Mouse (Mus musculus) midbrain, embryonic 16.5 days (tissue): Measurements from ENCODE around the gene Tmbim1. TPM values are rescaled to one million over a fixed set of nuclear protein-coding genes. Genes with fewer than 3 reads are reported as not detected.
A peak's percentile ranks its signal among the peaks of the same experiment; 100 is the strongest.

Source experiments
- ATAC-seq: fragments of 200-750 bp; cut with Nextera tagmentation; 2 replicates; pipeline ENCODE4 v1.8.0; 2017; ENCODE audit warnings: moderate TSS enrichment
- H3K27ac ChIP-seq: fragments of 300-500 bp; sonication (generic); 2 replicates; pipeline ENCODE4 v1.5.1; 2014; ENCODE audit warnings: mild to moderate bottlenecking, low read length, mixed read lengths
- H3K27me3 ChIP-seq: fragments of 300-500 bp; sonication (generic); 2 replicates; pipeline ENCODE4 v1.6.1; 2014; ENCODE audit warnings: low read depth, low read length, mixed read lengths; ENCODE audit not compliant: control insufficient read depth, insufficient read depth
- H3K36me3 ChIP-seq: fragments of 300-500 bp; sonication (generic); 2 replicates; pipeline ENCODE4 v1.6.1; 2014; ENCODE audit warnings: mild to moderate bottlenecking, low read length, moderate library complexity, mixed read lengths; ENCODE audit not compliant: control insufficient read depth, insufficient read depth
- H3K4me1 ChIP-seq: fragments of 300-500 bp; sonication (generic); 2 replicates; pipeline ENCODE4 v1.6.1; 2014; ENCODE audit warnings: mild to moderate bottlenecking, low read length, mixed read lengths; ENCODE audit not compliant: control insufficient read depth, insufficient read depth
- H3K4me2 ChIP-seq: fragments of 300-500 bp; sonication (generic); 2 replicates; pipeline ENCODE4 v1.6.1; 2014; ENCODE audit warnings: mild to moderate bottlenecking, low read length, mixed read lengths
- H3K4me3 ChIP-seq: fragments of 300-500 bp; sonication (generic); 2 replicates; pipeline ENCODE4 v1.5.1; 2014; ENCODE audit warnings: low read depth, mild to moderate bottlenecking, low read length, moderate library complexity, mixed read lengths
- H3K9ac ChIP-seq: fragments of 300-500 bp; sonication (generic); 2 replicates; pipeline ENCODE4 v1.6.1; 2014; ENCODE audit warnings: low read depth, low read length, mixed read lengths
- H3K9me3 ChIP-seq: fragments of 300-500 bp; sonication (generic); replicated peaks from 2 replicates; pipeline ENCODE4 v1.6.1; 2014; ENCODE audit warnings: mild to moderate bottlenecking, low read length, mixed read lengths; ENCODE audit not compliant: control insufficient read depth, poor library complexity, severe bottlenecking
- WGBS: fragments of 180-500 bp; shearing (Covaris S2); extraction: QIAGEN DNeasy Blood & Tissue Kit; methylation state at CpG from one replicate; pipeline ENCODE4 v1.1.7; 2014; 5-methylcytosine and 5-hydroxymethylcytosine counted together
- polyA plus RNA-seq: library from polyadenylated mRNA; unstranded; fragments of >200 nt; fragmentation: Nextera tagmentation; extraction: Ambion mirVana; gene quantifications from 2 replicates; pipeline ENCODE4 v1.2.1, GENCODE M21; 2015

Tmbim1 gene
- polyA plus RNA-seq, 1 experiment from 2014 or later = 8.4 TPM

DNA sequence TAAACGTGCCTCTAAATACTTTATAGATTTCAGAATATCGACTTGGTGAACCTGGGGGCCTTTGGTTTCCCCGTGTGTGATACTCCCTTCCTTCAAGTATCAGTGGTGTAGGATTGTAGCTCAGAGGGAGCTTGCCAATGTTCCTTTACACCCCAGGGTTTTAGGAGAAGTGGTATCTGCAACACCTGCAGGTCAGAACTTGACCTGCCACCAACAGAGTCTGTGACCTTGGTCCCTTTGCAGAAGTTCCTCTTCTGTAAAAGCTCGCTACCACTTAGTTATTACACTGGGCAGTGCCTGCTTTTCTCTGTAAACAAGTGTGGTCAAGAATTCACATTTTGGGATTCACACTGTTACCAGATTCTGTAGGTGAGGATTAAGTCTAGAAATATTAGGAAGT is 55.3 kb downstream of the Tmbim1 start:
- 88% methylated on average over 4 of the region's 4 CpGs for WGBS
- H3K36me3 ChIP-seq = peaks cover 24% of the 10 kb centered on the region

DNA sequence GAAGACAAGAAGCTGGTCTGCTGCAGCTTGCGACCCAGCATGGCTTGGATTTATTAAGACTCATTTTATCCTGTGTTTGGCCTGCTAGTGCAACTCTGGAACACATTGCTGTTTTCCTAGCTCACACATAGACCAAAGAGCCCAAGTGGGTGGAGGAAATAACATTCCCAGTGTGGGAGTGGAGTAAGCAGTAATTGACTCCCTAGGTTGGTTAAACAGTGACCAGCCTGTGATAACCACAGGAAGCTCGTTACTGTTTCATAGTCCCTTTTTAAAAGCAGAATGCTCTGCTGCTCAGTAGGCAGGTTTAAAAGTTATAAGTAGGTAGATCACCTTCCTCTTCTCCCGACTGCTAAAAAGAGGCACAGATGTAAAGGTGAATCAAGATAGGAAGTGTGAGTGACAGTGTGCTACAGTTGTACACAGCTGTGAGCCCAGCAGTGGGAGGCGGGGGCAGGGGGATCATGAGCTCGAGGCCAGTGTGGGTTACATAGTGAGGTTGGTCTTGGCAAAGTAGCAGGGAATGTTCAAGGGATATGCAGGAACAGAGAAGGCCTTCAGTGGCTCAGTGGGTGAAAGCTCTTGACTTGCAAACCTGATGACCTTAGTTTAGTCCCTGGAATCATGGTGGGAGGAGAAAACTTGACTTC is 56.0 kb downstream of the Tmbim1 start:
- Histone ChIP-seq H3K4me3 (no peak overlapping the region), H3K36me3 (peaks cover 21% of the 10 kb centered on the region), H3K4me2 (no peak overlapping the region), H3K27me3 (no peaks in the 10 kb centered on the region), H3K4me1 (no peaks in the 10 kb centered on the region), H3K27ac (no peak overlapping the region), H3K9ac (no peak overlapping the region), H3K9me3 (no peaks in the 10 kb centered on the region)
- ATAC-seq = no peak
- WGBS = 88% methylated on average over 5 of the region's 5 CpGs

More for the DNA sequence above, 55.3 kb downstream of the Tmbim1 start:
- Histone ChIP-seq H3K27me3 (no peaks in the 10 kb centered on the region), H3K9me3 (no peaks in the 10 kb centered on the region), H3K27ac (no peak overlapping the region), H3K9ac (no peak overlapping the region), H3K4me2 (no peak overlapping the region), H3K4me1 (no peaks in the 10 kb centered on the region), H3K4me3 (no peak overlapping the region)
- no peak for ATAC-seq

DNA sequence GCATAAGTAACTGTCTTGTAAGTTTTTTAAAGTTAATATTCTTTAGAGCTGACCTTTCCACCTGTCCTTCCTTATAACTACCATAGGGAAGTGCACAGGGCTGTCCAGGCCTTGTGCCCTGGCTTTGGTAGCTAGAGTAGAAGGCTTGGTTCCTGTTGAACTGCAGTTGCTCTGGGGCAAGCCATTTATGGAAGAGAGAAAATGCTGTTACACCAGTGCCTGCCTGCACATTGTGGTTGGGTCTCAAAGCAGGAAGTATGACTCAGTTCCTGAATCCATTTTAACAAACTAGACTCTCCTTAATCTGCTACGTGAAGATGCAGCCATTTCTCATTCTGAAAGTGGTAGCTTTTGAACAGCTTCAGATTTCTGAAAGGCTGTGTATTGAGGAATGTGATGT is 56.6 kb downstream of the Tmbim1 start:
- Histone ChIP-seq H3K9ac (no peak overlapping the region), H3K27me3 (no peaks in the 10 kb centered on the region), H3K4me3 (no peak overlapping the region), H3K9me3 (no peaks in the 10 kb centered on the region), H3K4me1 (no peaks in the 10 kb centered on the region), H3K4me2 (no peak overlapping the region), H3K27ac (no peak overlapping the region), H3K36me3 (peaks cover 19% of the 10 kb centered on the region)
- 89% methylated on average over 1 of the region's 1 CpGs for WGBS
- ATAC-seq = no peak

DNA sequence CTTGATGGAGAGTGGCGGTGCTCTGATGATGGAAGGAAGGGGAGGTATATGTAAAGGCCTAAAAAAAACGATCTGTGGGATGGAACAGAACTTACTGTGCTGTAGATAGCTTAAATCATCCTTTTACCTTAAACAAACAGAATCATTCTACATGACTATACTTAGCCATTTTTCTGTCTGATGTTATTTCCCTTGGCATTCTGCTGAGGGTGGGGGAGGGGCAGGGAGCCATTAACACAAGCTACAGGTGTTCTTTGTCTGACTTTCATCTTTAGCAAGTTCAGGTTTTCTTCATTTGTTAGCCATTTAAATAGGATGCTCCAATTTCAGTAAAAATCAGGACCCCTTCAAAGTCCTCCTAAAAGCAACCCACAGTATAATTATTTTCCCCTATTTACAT is 59.9 kb downstream of the Tmbim1 start:
- Histone ChIP-seq H3K4me1 (peaks cover 2% of the 10 kb centered on the region), H3K27ac (no peak overlapping the region), H3K36me3 (peaks cover 8% of the 10 kb centered on the region; the same call in 1 of the 2 replicates), H3K27me3 (no peaks in the 10 kb centered on the region), H3K4me2 (no peak overlapping the region), H3K9ac (no peak overlapping the region), H3K9me3 (no peaks in the 10 kb centered on the region), H3K4me3 (no peak overlapping the region)
- ATAC-seq = no peak
- WGBS = 88% methylated on average over 2 of the region's 2 CpGs

DNA sequence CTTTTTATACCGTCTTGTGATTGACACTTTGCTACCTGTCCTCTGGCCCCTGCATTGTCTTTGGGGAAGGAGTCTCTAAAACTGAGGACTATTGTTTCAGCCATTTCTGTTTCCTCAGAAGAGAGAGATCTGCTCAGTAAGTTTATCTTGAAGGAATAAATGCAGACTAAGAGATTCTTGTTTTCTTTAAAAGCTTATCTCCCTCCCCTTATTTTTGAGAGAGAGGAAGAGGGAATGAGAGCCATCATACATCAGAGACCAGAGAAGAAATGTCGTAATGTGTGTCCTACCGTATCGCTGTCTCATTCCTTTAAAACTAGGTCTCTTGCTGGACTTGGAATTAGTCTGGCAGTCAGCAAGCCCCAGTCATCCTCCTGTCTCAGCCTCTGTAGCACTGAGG is 64.6 kb downstream of the Tmbim1 start:
- 80% methylated on average over 4 of the region's 4 CpGs for WGBS
- Histone ChIP-seq H3K27me3 (no peaks in the 10 kb centered on the region), H3K9me3 (no peaks in the 10 kb centered on the region), H3K27ac (no peak overlapping the region), H3K4me2 (no peak overlapping the region), H3K9ac (no peak overlapping the region), H3K4me3 (no peak overlapping the region), H3K36me3 (no peaks in the 10 kb centered on the region), H3K4me1 (peaks cover 34% of the 10 kb centered on the region)
- ATAC-seq = no peak

DNA sequence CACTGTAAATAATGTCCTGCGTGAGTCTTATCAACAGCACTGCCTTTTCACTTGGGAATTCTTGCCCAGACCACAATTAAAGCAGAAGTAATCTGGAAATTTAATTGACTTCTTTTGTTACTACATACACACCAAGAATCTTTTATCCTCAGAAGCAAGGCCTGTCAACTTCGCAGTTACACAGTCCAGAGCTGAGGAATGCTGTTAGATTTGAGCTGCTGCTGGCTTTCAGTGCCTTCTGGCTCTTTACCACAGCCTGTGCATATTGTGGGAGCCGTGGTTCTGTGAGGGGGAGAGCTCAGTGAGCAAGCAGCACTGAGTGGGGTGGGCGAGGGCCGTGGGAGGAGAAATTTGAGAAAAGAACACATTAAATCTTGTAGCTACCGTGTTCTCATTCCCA is 65.1 kb downstream of the Tmbim1 start:
- WGBS = 73% methylated on average over 6 of the region's 6 CpGs
- Histone ChIP-seq H3K9ac (no peak overlapping the region), H3K4me2 (no peak overlapping the region), H3K9me3 (no peaks in the 10 kb centered on the region), H3K4me3 (no peak overlapping the region), H3K4me1 (peaks cover 34% of the 10 kb centered on the region), H3K27me3 (no peaks in the 10 kb centered on the region), H3K36me3 (no peaks in the 10 kb centered on the region), H3K27ac (no peak overlapping the region)
- no peak for ATAC-seq

DNA sequence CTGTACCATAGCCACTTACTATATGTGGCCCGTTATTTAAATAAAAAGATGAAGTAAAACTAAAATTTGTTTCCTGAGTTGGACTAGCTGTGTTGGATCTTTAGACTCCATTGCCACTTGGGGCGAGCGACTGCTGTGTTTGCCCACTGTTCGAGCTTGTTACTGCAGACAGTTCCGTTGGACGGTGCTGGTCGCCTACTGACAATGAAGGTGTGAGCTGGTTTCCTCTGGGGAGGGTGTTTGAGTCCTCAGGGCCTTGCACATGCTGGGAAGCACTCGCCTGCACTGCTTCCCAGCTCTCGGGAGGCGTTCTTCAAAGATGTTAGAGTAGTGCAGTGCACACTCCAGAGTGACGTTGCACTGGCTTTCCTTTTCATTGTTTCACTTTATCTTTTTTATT is 65.8 kb downstream of the Tmbim1 start:
- Histone ChIP-seq H3K4me2 (peak overlapping the region; percentile 37), H3K9ac (0 out of 2 replicates have a peak overlapping the region, but pooled peaks have one; percentile 26), H3K4me1 (peaks cover 34% of the 10 kb centered on the region), H3K4me3 (no peak overlapping the region), H3K36me3 (no peaks in the 10 kb centered on the region), H3K27me3 (no peaks in the 10 kb centered on the region), H3K27ac (no peak overlapping the region), H3K9me3 (no peaks in the 10 kb centered on the region)
- WGBS = 59% methylated on average over 11 of the region's 11 CpGs
- ATAC-seq = no peak

DNA sequence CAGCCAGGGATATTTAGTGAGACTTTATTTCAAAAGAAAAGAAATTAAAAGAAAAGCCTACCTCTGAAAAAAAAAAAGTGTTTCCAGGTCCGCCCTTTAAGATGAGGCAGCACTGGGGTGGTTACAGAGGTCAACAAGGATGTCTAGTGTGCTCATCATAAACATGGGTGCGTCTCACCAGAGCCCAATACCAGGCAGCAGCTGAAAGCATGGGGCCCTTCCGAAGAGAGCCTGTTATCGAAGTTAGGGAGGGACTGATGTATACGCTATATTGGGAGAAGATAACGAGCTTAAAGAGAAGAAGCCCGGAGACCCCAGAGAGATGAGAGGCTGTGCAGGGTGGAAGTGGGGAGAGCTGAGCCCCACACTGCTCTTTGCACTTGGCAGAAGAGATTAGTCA is 66.3 kb downstream of the Tmbim1 start:
- Histone ChIP-seq H3K4me2 (peak overlapping the region; percentile 68; the same call in 1 of the 2 replicates), H3K4me3 (no peak overlapping the region), H3K27ac (no peak overlapping the region), H3K4me1 (peaks cover 34% of the 10 kb centered on the region), H3K9me3 (no peaks in the 10 kb centered on the region), H3K36me3 (no peaks in the 10 kb centered on the region), H3K9ac (no peak overlapping the region), H3K27me3 (no peaks in the 10 kb centered on the region)
- ATAC-seq = no peak
- 62% methylated on average over 7 of the region's 7 CpGs for WGBS
